Mouse (Mus musculus) kidney, adult 2 months (tissue): Measurements from ENCODE around the gene Aftph.

ENCODE experiments used
- CTCF ChIP-seq: fragments of 200-500 bp; conservative IDR thresholded peaks from 2 replicates; pipeline ENCODE4 v1.5.1; 2011; ENCODE audit warnings: low read depth, mild to moderate bottlenecking, control low read depth, low read length, moderate library complexity, mixed read lengths; ENCODE audit not compliant: insufficient read depth, insufficient read length
- POLR2A ChIP-seq: fragments of 200-500 bp; IDR thresholded peaks from one replicate; pipeline ENCODE4 v1.6.1; 2011; ENCODE audit warnings: low read depth, low read length, control low read depth

GRCm38 (mm10) chr11:20661652-20662051, 79.7 kb downstream of the Aftph start:
- peak; percentile 72 for TF ChIP-seq CTCF
- no peak for TF ChIP-seq POLR2A
